Mouse (Mus musculus) intestine, embryonic 15.5 days (tissue): ENCODE results near the gene Disp1. TPM values are rescaled to one million over a fixed set of nuclear protein-coding genes. Genes with fewer than 3 reads are reported as not detected.

ENCODE experiments used
- ATAC-seq: fragments of 200-750 bp; cut with Nextera tagmentation; 2 replicates; pipeline ENCODE4 v1.8.0; 2017; ENCODE audit warnings: moderate TSS enrichment, moderate library complexity
- H3K27ac ChIP-seq: fragments of 300-500 bp; sonication (generic); 2 replicates; pipeline ENCODE4 v1.5.1; 2015; ENCODE audit warnings: mild to moderate bottlenecking, inconsistent platforms
- H3K27me3 ChIP-seq: fragments of 300-500 bp; sonication (generic); replicated peaks from 2 replicates; pipeline ENCODE4 v1.6.1; 2015; ENCODE audit warnings: inconsistent platforms
- H3K36me3 ChIP-seq: fragments of 300-500 bp; sonication (generic); 2 replicates; pipeline ENCODE4 v1.6.1; 2015; ENCODE audit warnings: inconsistent platforms
- H3K4me1 ChIP-seq: fragments of 300-500 bp; sonication (generic); replicated peaks from 2 replicates; pipeline ENCODE4 v1.6.1; 2015; ENCODE audit warnings: inconsistent platforms
- H3K4me2 ChIP-seq: fragments of 300-500 bp; sonication (generic); replicated peaks from 2 replicates; pipeline ENCODE4 v1.6.1; 2015; ENCODE audit warnings: mild to moderate bottlenecking, inconsistent platforms
- H3K4me3 ChIP-seq: fragments of 300-500 bp; sonication (generic); replicated peaks from 2 replicates; pipeline ENCODE4 v1.5.1; 2015; ENCODE audit warnings: inconsistent platforms
- H3K9ac ChIP-seq: fragments of 300-500 bp; sonication (generic); 2 replicates; pipeline ENCODE4 v1.6.1; 2015; ENCODE audit warnings: inconsistent platforms
- H3K9me3 ChIP-seq: fragments of 300-500 bp; sonication (generic); 2 replicates; pipeline ENCODE4 v1.6.1; 2016; ENCODE audit warnings: inconsistent platforms
- whole genome bisulfite sequencing: fragments of 180-500 bp; shearing (Covaris S2); methylation state at CpG from one replicate; pipeline ENCODE4 v1.1.7; 2015; 5-methylcytosine and 5-hydroxymethylcytosine counted together
- polyA plus RNA-seq: library from polyadenylated mRNA; unstranded; fragments of >200 nt; fragmentation: Nextera tagmentation; extraction: Ambion mirVana; gene quantifications from 2 replicates; pipeline ENCODE4 v1.2.1, GENCODE M21; 2015

The Disp1 gene
- polyA plus RNA-seq, 1 experiment from 2014 or later, result 9.5 TPM

GRCm38 (mm10) chr1:183175236-183175635, 46.1 kb downstream of the Disp1 start:
- no peak overlapping the region for H3K27ac ChIP-seq
- no peaks in the 10 kb centered on the region for H3K4me1 ChIP-seq
- no peak overlapping the region for H3K4me3 ChIP-seq
- WGBS, result 86% methylated on average over 8 of the region's 8 CpGs
- no peaks in the 10 kb centered on the region for H3K27me3 ChIP-seq
- H3K4me2 ChIP-seq, result no peak overlapping the region
- ATAC-seq, result no peak
- no peak overlapping the region for H3K9ac ChIP-seq
- H3K36me3 ChIP-seq, result no peaks in the 10 kb centered on the region
- H3K9me3 ChIP-seq, result no peaks in the 10 kb centered on the region

GRCm38 (mm10) chr1:183171095-183171494, 50.2 kb downstream of the Disp1 start:
- 73% methylated on average over 5 of the region's 5 CpGs for WGBS

GRCm38 (mm10) chr1:183168465-183168864, 52.9 kb downstream of the Disp1 start:
- ATAC-seq, result no peak
- Histone ChIP-seq H3K4me2 (no peak overlapping the region), H3K36me3 (no peaks in the 10 kb centered on the region), H3K27me3 (no peaks in the 10 kb centered on the region), H3K4me3 (no peak overlapping the region), H3K27ac (no peak overlapping the region), H3K9ac (no peak overlapping the region), H3K9me3 (no peaks in the 10 kb centered on the region), H3K4me1 (0 out of 2 replicates have a peak, but pooled peaks cover 6% of the 10 kb centered on the region)
- 52% methylated on average over 6 of the region's 6 CpGs for WGBS

More at GRCm38 (mm10) chr1:183171095-183171494, 50.2 kb downstream of the Disp1 start:
- ATAC-seq, result no peak
- no peaks in the 10 kb centered on the region for H3K9me3 ChIP-seq
- no peak overlapping the region for H3K4me2 ChIP-seq
- H3K27ac ChIP-seq, result no peak overlapping the region
- no peaks in the 10 kb centered on the region for H3K27me3 ChIP-seq
- H3K9ac ChIP-seq, result no peak overlapping the region
- H3K4me3 ChIP-seq, result no peak overlapping the region
- H3K4me1 ChIP-seq, result no peaks in the 10 kb centered on the region
- H3K36me3 ChIP-seq, result no peaks in the 10 kb centered on the region

- Histone ChIP-seq H3K9me3 (no peaks in the 10 kb centered on the region), H3K4me3 (no peak overlapping the region), H3K4me2 (no peak overlapping the region), H3K9ac (no peak overlapping the region), H3K27ac (no peak overlapping the region), H3K36me3 (no peaks in the 10 kb centered on the region), H3K4me1 (0 out of 2 replicates have a peak, but pooled peaks cover 6% of the 10 kb centered on the region), H3K27me3 (no peaks in the 10 kb centered on the region)
- ATAC-seq, result no peak
- WGBS, result 76% methylated on average over 12 of the region's 12 CpGs
Measured at GRCm38 (mm10) chr1:183167776-183168175, 53.5 kb downstream of the Disp1 start.

GRCm38 (mm10) chr1:183166700-183167099, 54.6 kb downstream of the Disp1 start:
- ATAC-seq, result no peak
- Histone ChIP-seq H3K27ac (no peak overlapping the region), H3K36me3 (no peaks in the 10 kb centered on the region), H3K9ac (no peak overlapping the region), H3K4me3 (no peak overlapping the region), H3K9me3 (no peaks in the 10 kb centered on the region), H3K27me3 (no peaks in the 10 kb centered on the region), H3K4me2 (no peak overlapping the region), H3K4me1 (0 out of 2 replicates have a peak, but pooled peaks cover 6% of the 10 kb centered on the region)
- 93% methylated on average over 5 of the region's 5 CpGs for WGBS

GRCm38 (mm10) chr1:183164648-183165071, 56.7 kb downstream of the Disp1 start:
- WGBS, result 30% methylated on average over 8 of the region's 8 CpGs
- Histone ChIP-seq H3K9ac (no peak overlapping the region), H3K27ac (no peak overlapping the region), H3K4me2 (no peak overlapping the region), H3K27me3 (no peaks in the 10 kb centered on the region), H3K4me1 (0 out of 2 replicates have a peak, but pooled peaks cover 6% of the 10 kb centered on the region), H3K9me3 (no peaks in the 10 kb centered on the region), H3K4me3 (no peak overlapping the region), H3K36me3 (no peaks in the 10 kb centered on the region)
- ATAC-seq, result no peak

GRCm38 (mm10) chr1:183164190-183164580, 57.1 kb downstream of the Disp1 start:
- H3K27ac ChIP-seq, result no peak overlapping the region
- WGBS, result 70% methylated on average over 6 of the region's 6 CpGs

GRCm38 (mm10) chr1:183163512-183164189, 57.7 kb downstream of the Disp1 start:
- Histone ChIP-seq H3K9me3 (no peaks in the 10 kb centered on the region), H3K9ac (no peak overlapping the region), H3K4me3 (no peak overlapping the region), H3K4me1 (0 out of 2 replicates have a peak, but pooled peaks cover 6% of the 10 kb centered on the region), H3K27me3 (no peaks in the 10 kb centered on the region), H3K4me2 (no peak overlapping the region), H3K27ac (no peak overlapping the region), H3K36me3 (no peaks in the 10 kb centered on the region)
- ATAC-seq, result no peak
- WGBS, result 79% methylated on average over 5 of the region's 5 CpGs

More at GRCm38 (mm10) chr1:183164190-183164580, 57.1 kb downstream of the Disp1 start:
- no peak overlapping the region for H3K4me3 ChIP-seq
- H3K4me1 ChIP-seq, result 0 out of 2 replicates have a peak, but pooled peaks cover 6% of the 10 kb centered on the region
- no peaks in the 10 kb centered on the region for H3K27me3 ChIP-seq
- H3K4me2 ChIP-seq, result no peak overlapping the region
- H3K36me3 ChIP-seq, result no peaks in the 10 kb centered on the region
- ATAC-seq, result no peak
- no peaks in the 10 kb centered on the region for H3K9me3 ChIP-seq
- H3K9ac ChIP-seq, result no peak overlapping the region

- no peak overlapping the region for H3K27ac ChIP-seq
- H3K27me3 ChIP-seq, result no peaks in the 10 kb centered on the region
- H3K4me3 ChIP-seq, result no peak overlapping the region
- no peak overlapping the region for H3K4me2 ChIP-seq
- ATAC-seq, result no peak
- H3K4me1 ChIP-seq, result 0 out of 2 replicates have a peak, but pooled peaks cover 6% of the 10 kb centered on the region
- 89% methylated on average over 11 of the region's 11 CpGs for WGBS
- H3K36me3 ChIP-seq, result no peaks in the 10 kb centered on the region
- H3K9ac ChIP-seq, result no peak overlapping the region
- no peaks in the 10 kb centered on the region for H3K9me3 ChIP-seq
Measured at GRCm38 (mm10) chr1:183161057-183161456, 60.3 kb downstream of the Disp1 start.

GRCm38 (mm10) chr1:183160188-183160587, 61.1 kb downstream of the Disp1 start:
- H3K27me3 ChIP-seq, result no peaks in the 10 kb centered on the region
- H3K36me3 ChIP-seq, result no peaks in the 10 kb centered on the region
- ATAC-seq, result no peak
- 0 out of 2 replicates have a peak, but pooled peaks cover 6% of the 10 kb centered on the region for H3K4me1 ChIP-seq
- no peak overlapping the region for H3K9ac ChIP-seq
- H3K4me3 ChIP-seq, result no peak overlapping the region
- H3K9me3 ChIP-seq, result no peaks in the 10 kb centered on the region
- no peak overlapping the region for H3K4me2 ChIP-seq
- H3K27ac ChIP-seq, result no peak overlapping the region
- WGBS, result 82% methylated on average over 6 of the region's 6 CpGs

GRCm38 (mm10) chr1:183159183-183159582, 62.1 kb downstream of the Disp1 start:
- peaks cover 4% of the 10 kb centered on the region; the same call in 1 of the 2 replicates for H3K4me1 ChIP-seq
- ATAC-seq, result no peak
- 80% methylated on average over 7 of the region's 7 CpGs for WGBS
- H3K4me2 ChIP-seq, result no peak overlapping the region
- no peak overlapping the region for H3K4me3 ChIP-seq
- H3K27me3 ChIP-seq, result no peaks in the 10 kb centered on the region
- no peaks in the 10 kb centered on the region for H3K9me3 ChIP-seq
- no peak overlapping the region for H3K9ac ChIP-seq
- H3K36me3 ChIP-seq, result no peaks in the 10 kb centered on the region
- H3K27ac ChIP-seq, result no peak overlapping the region

GRCm38 (mm10) chr1:183155600-183155999, 65.7 kb downstream of the Disp1 start:
- no peak overlapping the region for H3K4me3 ChIP-seq
- H3K36me3 ChIP-seq, result no peaks in the 10 kb centered on the region
- 78% methylated on average over 5 of the region's 5 CpGs for WGBS
- no peaks in the 10 kb centered on the region for H3K27me3 ChIP-seq
- peaks cover 11% of the 10 kb centered on the region for H3K4me1 ChIP-seq
- H3K9me3 ChIP-seq, result no peaks in the 10 kb centered on the region
- H3K9ac ChIP-seq, result no peak overlapping the region
- ATAC-seq, result no peak
- no peak overlapping the region for H3K4me2 ChIP-seq
- no peak overlapping the region for H3K27ac ChIP-seq
